Mouse (Mus musculus) heart, postnatal 0 days (tissue): ENCODE measurements around the gene Ier5.

Experiments used
- CTCF ChIP-seq: IDR thresholded peaks from 2 replicates; pipeline ENCODE4 v1.5.1; 2016; ENCODE audit warnings: antibody characterized with exemption, control low read depth, low read depth
- EP300 ChIP-seq: IDR thresholded peaks from 2 replicates; pipeline ENCODE4 v1.6.1; 2016; ENCODE audit warnings: antibody characterized with exemption, low read depth

DNA sequence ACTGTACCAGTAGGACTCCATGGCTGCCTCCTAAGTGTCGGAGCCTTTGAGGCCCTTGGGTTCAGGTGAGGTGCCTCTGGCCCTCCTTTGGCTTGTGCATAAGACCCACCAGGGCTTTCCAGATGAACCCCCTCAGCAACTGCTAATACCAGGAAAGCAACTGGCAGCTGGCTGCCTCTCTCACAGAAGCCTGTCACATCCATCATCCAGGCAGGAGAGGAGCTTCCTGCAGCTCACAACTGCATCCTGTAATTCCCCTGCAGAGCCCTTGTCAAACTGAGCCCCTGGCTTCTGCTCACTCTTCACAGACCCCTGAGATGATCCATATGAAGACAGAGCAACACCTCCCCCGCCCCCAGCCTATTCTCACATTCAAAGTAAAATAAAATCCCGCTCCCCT lies 21.8 kb downstream of the Ier5 start:
- TF ChIP-seq CTCF (no peak), EP300 (no peak)
